Mouse (Mus musculus): ENCODE results near the gene Galr3. TPM values are rescaled to one million over a fixed set of nuclear protein-coding genes. Genes with fewer than 3 reads are reported as not detected.
A peak's percentile ranks its signal among the peaks of the same experiment; 100 is the strongest.

Galr3 gene
- polyA plus RNA-seq, 1 experiment = not detected

- TF ChIP-seq CTCF (IDR thresholded peaks at IDR 0.05; ENCODE audit: low read depth, low read length) = no peak
- no peak for TF ChIP-seq POLR2A (IDR thresholded peaks at IDR 0.05; ENCODE audit: insufficient read depth, low read length)
- TF ChIP-seq EP300 (IDR thresholded peaks at IDR 0.05; ENCODE audit: insufficient read depth, low read depth, low read length) = no peak
- Histone ChIP-seq H3K27ac (ENCODE audit: insufficient read depth, low read length) (peak overlapping the region; percentile 92), H3K4me3 (ENCODE audit: low read depth, low read length) (no peak overlapping the region), H3K27me3 (ENCODE audit: control insufficient read depth, insufficient read depth, low read length, poor library complexity, severe bottlenecking) (no peaks in the 10 kb centered on the region), H3K36me3 (ENCODE audit: control insufficient read depth, insufficient read depth, low read length, poor library complexity, severe bottlenecking) (peaks cover 24% of the 10 kb centered on the region), H3K9me3 (replicated peaks; ENCODE audit: control insufficient read depth, insufficient read depth, low read length, poor library complexity, severe bottlenecking) (no peaks in the 10 kb centered on the region), H3K9ac (ENCODE audit: low read depth, poor library complexity, severe bottlenecking) (0 out of 2 replicates have a peak overlapping the region, but pooled peaks have one; percentile 84), H3K4me1 (ENCODE audit: control insufficient read depth, insufficient read depth, low read length) (peaks cover 4% of the 10 kb centered on the region)
Measured at GRCm38 (mm10) chr15:79073752-79074151, 32.1 kb downstream of the Galr3 start.

- peaks cover 4% of the 10 kb centered on the region for H3K4me1 ChIP-seq (ENCODE audit: control insufficient read depth, insufficient read depth, low read length)
- peak overlapping the region; percentile 92 for H3K27ac ChIP-seq (ENCODE audit: insufficient read depth, low read length)
- H3K9ac ChIP-seq (ENCODE audit: low read depth, poor library complexity, severe bottlenecking) = peak overlapping the region; percentile 84
- no peaks in the 10 kb centered on the region for H3K9me3 ChIP-seq (replicated peaks; ENCODE audit: control insufficient read depth, insufficient read depth, low read length, poor library complexity, severe bottlenecking)
- TF ChIP-seq POLR2A (IDR thresholded peaks at IDR 0.05; ENCODE audit: insufficient read depth, low read length) (no peak), EP300 (IDR thresholded peaks at IDR 0.05; ENCODE audit: insufficient read depth, low read depth, low read length) (no peak)
- H3K4me3 ChIP-seq (ENCODE audit: low read depth, low read length) = peak overlapping the region; percentile 95
- H3K36me3 ChIP-seq (ENCODE audit: control insufficient read depth, insufficient read depth, low read length, poor library complexity, severe bottlenecking) = peaks cover 31% of the 10 kb centered on the region
- H3K27me3 ChIP-seq (ENCODE audit: control insufficient read depth, insufficient read depth, low read length, poor library complexity, severe bottlenecking) = no peaks in the 10 kb centered on the region
Measured at GRCm38 (mm10) chr15:79074446-79074845, 32.8 kb downstream of the Galr3 start.

GRCm38 (mm10) chr15:79074913-79075532 lies 33.3 kb downstream of the Galr3 start, which contains the start of gene Eif3l:
Eif3l (plus strand) TSS chr15:79075179.
- peak within 1 kb of the TSS; percentile 84 for H3K9ac ChIP-seq (ENCODE audit: low read depth, poor library complexity, severe bottlenecking)
- peak within 1 kb of the TSS; percentile 92 for H3K27ac ChIP-seq (ENCODE audit: insufficient read depth, low read length)
- TF ChIP-seq POLR2A (IDR thresholded peaks at IDR 0.05; ENCODE audit: insufficient read depth, low read length) (no peak), CTCF (IDR thresholded peaks at IDR 0.05; ENCODE audit: low read depth, low read length) (no peak), EP300 (IDR thresholded peaks at IDR 0.05; ENCODE audit: insufficient read depth, low read depth, low read length) (no peak)
- no peaks in the 10 kb centered on the region for H3K9me3 ChIP-seq (replicated peaks; ENCODE audit: control insufficient read depth, insufficient read depth, low read length, poor library complexity, severe bottlenecking)
- H3K4me3 ChIP-seq (ENCODE audit: low read depth, low read length) = peak within 1 kb of the TSS; percentile 95
- H3K27me3 ChIP-seq (ENCODE audit: control insufficient read depth, insufficient read depth, low read length, poor library complexity, severe bottlenecking) = no peaks in the 10 kb centered on the region
- peaks cover 4% of the 10 kb centered on the region for H3K4me1 ChIP-seq (ENCODE audit: control insufficient read depth, insufficient read depth, low read length)
- peaks cover 37% of the 10 kb centered on the region for H3K36me3 ChIP-seq (ENCODE audit: control insufficient read depth, insufficient read depth, low read length, poor library complexity, severe bottlenecking)

- H3K36me3 ChIP-seq (ENCODE audit: control insufficient read depth, insufficient read depth, low read length, poor library complexity, severe bottlenecking) = peaks cover 41% of the 10 kb centered on the region
- H3K9ac ChIP-seq (ENCODE audit: low read depth, poor library complexity, severe bottlenecking) = peak overlapping the region; percentile 84
- peak overlapping the region; percentile 95 for H3K4me3 ChIP-seq (ENCODE audit: low read depth, low read length)
- TF ChIP-seq CTCF (IDR thresholded peaks at IDR 0.05; ENCODE audit: low read depth, low read length) (no peak), EP300 (IDR thresholded peaks at IDR 0.05; ENCODE audit: insufficient read depth, low read depth, low read length) (no peak), POLR2A (IDR thresholded peaks at IDR 0.05; ENCODE audit: insufficient read depth, low read length) (no peak)
- peaks cover 4% of the 10 kb centered on the region for H3K4me1 ChIP-seq (ENCODE audit: control insufficient read depth, insufficient read depth, low read length)
- peak overlapping the region; percentile 35 for H3K27ac ChIP-seq (ENCODE audit: insufficient read depth, low read length)
- H3K27me3 ChIP-seq (ENCODE audit: control insufficient read depth, insufficient read depth, low read length, poor library complexity, severe bottlenecking) = no peaks in the 10 kb centered on the region
- no peaks in the 10 kb centered on the region for H3K9me3 ChIP-seq (replicated peaks; ENCODE audit: control insufficient read depth, insufficient read depth, low read length, poor library complexity, severe bottlenecking)
Measured at GRCm38 (mm10) chr15:79075658-79076365, 34.1 kb downstream of the Galr3 start.

- no peak overlapping the region for H3K9ac ChIP-seq (ENCODE audit: low read depth, poor library complexity, severe bottlenecking)
- no peaks in the 10 kb centered on the region for H3K27me3 ChIP-seq (ENCODE audit: control insufficient read depth, insufficient read depth, low read length, poor library complexity, severe bottlenecking)
- TF ChIP-seq CTCF (IDR thresholded peaks at IDR 0.05; ENCODE audit: low read depth, low read length) (no peak), POLR2A (IDR thresholded peaks at IDR 0.05; ENCODE audit: insufficient read depth, low read length) (no peak)
- peak overlapping the region; percentile 15 for H3K27ac ChIP-seq (ENCODE audit: insufficient read depth, low read length)
- peaks cover 4% of the 10 kb centered on the region for H3K4me1 ChIP-seq (ENCODE audit: control insufficient read depth, insufficient read depth, low read length)
- peaks cover 79% of the 10 kb centered on the region for H3K36me3 ChIP-seq (ENCODE audit: control insufficient read depth, insufficient read depth, low read length, poor library complexity, severe bottlenecking)
- H3K4me3 ChIP-seq (ENCODE audit: low read depth, low read length) = 0 out of 2 replicates have a peak overlapping the region, but pooled peaks have one; percentile 19
- H3K9me3 ChIP-seq (replicated peaks; ENCODE audit: control insufficient read depth, insufficient read depth, low read length, poor library complexity, severe bottlenecking) = no peaks in the 10 kb centered on the region
Measured at GRCm38 (mm10) chr15:79079567-79079966, 37.9 kb downstream of the Galr3 start.

GRCm38 (mm10) chr15:79092284-79092683 lies 50.6 kb downstream of the Galr3 start:
- peaks cover 2% of the 10 kb centered on the region for H3K4me1 ChIP-seq (ENCODE audit: control insufficient read depth, insufficient read depth, low read length)
- H3K36me3 ChIP-seq (ENCODE audit: control insufficient read depth, insufficient read depth, low read length, poor library complexity, severe bottlenecking) = peaks cover 61% of the 10 kb centered on the region
- H3K4me3 ChIP-seq (ENCODE audit: low read depth, low read length) = no peak overlapping the region
- TF ChIP-seq POLR2A (IDR thresholded peaks at IDR 0.05; ENCODE audit: insufficient read depth, low read length) = no peak
- TF ChIP-seq EP300 (IDR thresholded peaks at IDR 0.05; ENCODE audit: insufficient read depth, low read depth, low read length) = no peak
- no peak for TF ChIP-seq CTCF (IDR thresholded peaks at IDR 0.05; ENCODE audit: low read depth, low read length)
- no peaks in the 10 kb centered on the region for H3K27me3 ChIP-seq (ENCODE audit: control insufficient read depth, insufficient read depth, low read length, poor library complexity, severe bottlenecking)
- no peak overlapping the region for H3K9ac ChIP-seq (ENCODE audit: low read depth, poor library complexity, severe bottlenecking)
- no peak overlapping the region for H3K27ac ChIP-seq (ENCODE audit: insufficient read depth, low read length)
- no peaks in the 10 kb centered on the region for H3K9me3 ChIP-seq (replicated peaks; ENCODE audit: control insufficient read depth, insufficient read depth, low read length, poor library complexity, severe bottlenecking)

Other genes starting within 250 kb of the Galr3 start
- gene Card10, start 238.8 kb upstream of the Galr3 start, polyA plus RNA-seq (2011; ENCODE audit: insufficient read depth, insufficient read length, low read depth, missing spikeins) = 19.6 and 21.5 TPM in 2 replicates
- 9.2 and 10.5 TPM in 2 replicates for gene Cdc42ep1, start 199.3 kb upstream of the Galr3 start, polyA plus RNA-seq (2011; ENCODE audit: insufficient read depth, insufficient read length, low read depth, missing spikeins)
- gene Lgals2, start 186.4 kb upstream of the Galr3 start, polyA plus RNA-seq (2011; ENCODE audit: insufficient read depth, insufficient read length, low read depth, missing spikeins) = 2.4 TPM in 1 of 2 replicates, not detected in the other
- gene Gga1, start 164.7 kb upstream of the Galr3 start, polyA plus RNA-seq (2011; ENCODE audit: insufficient read depth, insufficient read length, low read depth, missing spikeins) = 25.8 and 29.3 TPM in 2 replicates
- gene Gm49510, start 142.2 kb upstream of the Galr3 start, polyA plus RNA-seq (2011; ENCODE audit: insufficient read depth, insufficient read length, low read depth, missing spikeins) = not detected in 2 replicates
- gene Sh3bp1, start 142.1 kb upstream of the Galr3 start, polyA plus RNA-seq (2011; ENCODE audit: insufficient read depth, insufficient read length, low read depth, missing spikeins) = 26.8 and 41.7 TPM in 2 replicates
- gene Pdxp, start 128.0 kb upstream of the Galr3 start, polyA plus RNA-seq (2011; ENCODE audit: insufficient read depth, insufficient read length, low read depth, missing spikeins) = 22.8 and 28.0 TPM in 2 replicates
- 225 and 232 TPM in 2 replicates for gene Lgals1, start 115.2 kb upstream of the Galr3 start, polyA plus RNA-seq (2011; ENCODE audit: insufficient read depth, insufficient read length, low read depth, missing spikeins)
- 42.3 and 45.1 TPM in 2 replicates for gene Nol12, start 107.0 kb upstream of the Galr3 start, polyA plus RNA-seq (2011; ENCODE audit: insufficient read depth, insufficient read length, low read depth, missing spikeins)
- gene Triobp, start 94.2 kb upstream of the Galr3 start, polyA plus RNA-seq (2011; ENCODE audit: insufficient read depth, insufficient read length, low read depth, missing spikeins) = 49.5 and 57.1 TPM in 2 replicates
- gene H1f0, start 13.4 kb upstream of the Galr3 start, polyA plus RNA-seq (2011; ENCODE audit: insufficient read depth, insufficient read length, low read depth, missing spikeins) = 59.8 TPM in 2 replicates
- gene Ankrd54, start 21.0 kb downstream of the Galr3 start, polyA plus RNA-seq (2011; ENCODE audit: insufficient read depth, insufficient read length, low read depth, missing spikeins) = 16.6 and 18.2 TPM in 2 replicates
- gene Eif3l, start 33.3 kb downstream of the Galr3 start, polyA plus RNA-seq (2011; ENCODE audit: insufficient read depth, insufficient read length, low read depth, missing spikeins) = 598 and 608 TPM in 2 replicates
- gene Micall1, start 67.0 kb downstream of the Galr3 start, polyA plus RNA-seq (2011; ENCODE audit: insufficient read depth, insufficient read length, low read depth, missing spikeins) = 12.4 and 13.4 TPM in 2 replicates
- gene Polr2f, start 99.1 kb downstream of the Galr3 start, polyA plus RNA-seq (2011; ENCODE audit: insufficient read depth, insufficient read length, low read depth, missing spikeins) = 162 and 166 TPM in 2 replicates
- gene 1700088E04Rik, start 99.4 kb downstream of the Galr3 start, polyA plus RNA-seq (2011; ENCODE audit: insufficient read depth, insufficient read length, low read depth, missing spikeins) = 1.4 TPM in 2 replicates
- 0.43 and 1.4 TPM in 2 replicates for gene Sox10, start 123.4 kb downstream of the Galr3 start, polyA plus RNA-seq (2011; ENCODE audit: insufficient read depth, insufficient read length, low read depth, missing spikeins)
- 47.8 and 48.0 TPM in 2 replicates for gene Pick1, start 187.3 kb downstream of the Galr3 start, polyA plus RNA-seq (2011; ENCODE audit: insufficient read depth, insufficient read length, low read depth, missing spikeins)
- gene Gm49486, start 187.5 kb downstream of the Galr3 start, polyA plus RNA-seq (2011; ENCODE audit: insufficient read depth, insufficient read length, low read depth, missing spikeins) = 1.0 TPM in 2 replicates
- not detected in 2 replicates for gene Slc16a8, start 212.9 kb downstream of the Galr3 start, polyA plus RNA-seq (2011; ENCODE audit: insufficient read depth, insufficient read length, low read depth, missing spikeins)
- 0.69 and 1.8 TPM in 2 replicates for gene Baiap2l2, start 243.7 kb downstream of the Galr3 start, polyA plus RNA-seq (2011; ENCODE audit: insufficient read depth, insufficient read length, low read depth, missing spikeins)

All from ES-Bruce4 (cell line).